Mouse (Mus musculus): ENCODE results near the gene Ttc38. TPM values are rescaled to one million over a fixed set of nuclear protein-coding genes. Genes with fewer than 3 reads are reported as not detected.

Ttc38 gene
- polyA plus RNA-seq, 1 experiment, result 1.3 TPM

GRCm38 (mm10) chr15:85903826-85904225 is 71.7 kb downstream of the Ttc38 start:
- no peak for TF ChIP-seq GATA1 (IDR thresholded peaks at IDR 0.05; ENCODE audit: low read length)

Other genes starting within 250 kb of the Ttc38 start
- not detected in 2 replicates for gene Wnt7b, start 249.8 kb upstream of the Ttc38 start, polyA plus RNA-seq (2012)
- not detected in 2 replicates for gene Ppara, start 97.3 kb upstream of the Ttc38 start, polyA plus RNA-seq (2012)
- gene Cdpf1, start 20.6 kb upstream of the Ttc38 start, polyA plus RNA-seq (2012), result 14.2 and 19.5 TPM in 2 replicates
- gene Pkdrej, start 10.6 kb upstream of the Ttc38 start, polyA plus RNA-seq (2012), result not detected in 2 replicates
- 87.8 and 97.1 TPM in 2 replicates for gene Gtse1, start 27.4 kb downstream of the Ttc38 start, polyA plus RNA-seq (2012)
- gene Trmu, start 47.0 kb downstream of the Ttc38 start, polyA plus RNA-seq (2012), result 47.2 and 57.8 TPM in 2 replicates
- gene Celsr1, start 201.5 kb downstream of the Ttc38 start, polyA plus RNA-seq (2012), result 0.39 and 0.56 TPM in 2 replicates
- 30.9 and 33.5 TPM in 2 replicates for gene Gramd4, start 225.4 kb downstream of the Ttc38 start, polyA plus RNA-seq (2012)

Measured in G1E-ER4 (cell line).